Mouse (Mus musculus) C2C12 (cell line): ENCODE results near the gene Sez6l. TPM values are rescaled to one million over a fixed set of nuclear protein-coding genes. Genes with fewer than 3 reads are reported as not detected.

Experiments used
- H3K27me3 ChIP-seq: one replicate; pipeline ENCODE4 v1.6.1; 2011; ENCODE audit not compliant: control insufficient read depth, insufficient read depth, insufficient read length
- H3K36me3 ChIP-seq: one replicate; pipeline ENCODE4 v1.6.1; 2011; ENCODE audit not compliant: control insufficient read depth, insufficient read depth
- H3K4me3 ChIP-seq: one replicate; pipeline ENCODE4 v1.5.1; 2011; ENCODE audit warnings: mild to moderate bottlenecking, control low read depth; ENCODE audit not compliant: poor library complexity, insufficient read depth, severe bottlenecking
- H3K79me2 ChIP-seq: one replicate; pipeline ENCODE4 v1.6.1; 2011; ENCODE audit not compliant: control insufficient read depth, insufficient read depth
- H3K79me3 ChIP-seq: one replicate; pipeline ENCODE4 v1.6.1; 2011; ENCODE audit warnings: low read depth, control low read depth
- H3ac ChIP-seq: one replicate; pipeline ENCODE3; 2011; ENCODE audit warnings: low read depth; ENCODE audit not compliant: control insufficient read depth, insufficient read length
- CEBPB ChIP-seq: IDR thresholded peaks from one replicate; pipeline ENCODE4 v1.6.1; 2011; ENCODE audit warnings: low read depth, mild to moderate bottlenecking, control low read depth, moderate library complexity
- CTCF ChIP-seq: IDR thresholded peaks from one replicate; pipeline ENCODE4 v1.5.1; 2011; ENCODE audit not compliant: control insufficient read depth, insufficient read depth, insufficient read length
- FOSL1 ChIP-seq: IDR thresholded peaks from one replicate; pipeline ENCODE4 v1.8.0; 2011; ENCODE audit warnings: mild to moderate bottlenecking, low read length; ENCODE audit not compliant: poor library complexity, insufficient read depth, severe bottlenecking
- MAX ChIP-seq: IDR thresholded peaks from one replicate; pipeline ENCODE4 v1.6.1; 2011; ENCODE audit warnings: mild to moderate bottlenecking, control low read depth
- MYOD1 ChIP-seq: IDR thresholded peaks from one replicate; pipeline ENCODE4 v1.6.1; 2011; ENCODE audit warnings: low read depth; ENCODE audit not compliant: control insufficient read depth, insufficient read length
- MYOG ChIP-seq: IDR thresholded peaks from one replicate; pipeline ENCODE4 v1.6.1; 2011; ENCODE audit not compliant: control insufficient read depth, insufficient read length; ENCODE audit errors: extremely low read depth
- USF1 ChIP-seq: IDR thresholded peaks from one replicate; pipeline ENCODE4 v1.6.1; 2011; ENCODE audit warnings: low read depth, mild to moderate bottlenecking, control low read depth, moderate library complexity
- polyA plus RNA-seq: library from polyadenylated mRNA; unstranded; fragments of >200 nt; fragmentation: generic; extraction: Trizol; gene quantifications from one replicate; pipeline ENCODE4 v1.2.1, GENCODE M21; 2012; ENCODE audit warnings: missing spikeins

The Sez6l gene
- polyA plus RNA-seq, 1 experiment = not detected

GRCm38 (mm10) chr5:112526936-112527335 is 50.0 kb downstream of the Sez6l start:
- no peaks in the 10 kb centered on the region for H3K79me2 ChIP-seq
- no peak overlapping the region for H3ac ChIP-seq
- TF ChIP-seq CTCF (no peak), MYOD1 (no peak), USF1 (no peak), CEBPB (no peak), MAX (no peak), FOSL1 (no peak), MYOG (no peak)
- no peak overlapping the region for H3K4me3 ChIP-seq
- H3K36me3 ChIP-seq = no peaks in the 10 kb centered on the region
- no peaks in the 10 kb centered on the region for H3K79me3 ChIP-seq
- peaks cover 10% of the 10 kb centered on the region for H3K27me3 ChIP-seq

GRCm38 (mm10) chr5:112526435-112526834 is 50.5 kb downstream of the Sez6l start:
- Histone ChIP-seq H3ac (no peak overlapping the region), H3K79me2 (no peaks in the 10 kb centered on the region), H3K79me3 (no peaks in the 10 kb centered on the region), H3K36me3 (no peaks in the 10 kb centered on the region), H3K4me3 (no peak overlapping the region), H3K27me3 (peaks cover 15% of the 10 kb centered on the region)
- TF ChIP-seq FOSL1 (no peak), USF1 (no peak), MYOD1 (no peak), MYOG (no peak)

- Histone ChIP-seq H3K27me3 (peaks cover 15% of the 10 kb centered on the region), H3K79me2 (no peaks in the 10 kb centered on the region), H3K36me3 (no peaks in the 10 kb centered on the region), H3K79me3 (no peaks in the 10 kb centered on the region), H3ac (no peak overlapping the region), H3K4me3 (no peak overlapping the region)
- TF ChIP-seq FOSL1 (no peak), MYOD1 (no peak), MYOG (no peak), USF1 (no peak), CEBPB (no peak), MAX (no peak), CTCF (no peak)
These were observed 51.0 kb downstream of the Sez6l start for GRCm38 (mm10) chr5:112525980-112526379.

- TF ChIP-seq FOSL1 (no peak), CTCF (no peak), CEBPB (no peak), MAX (no peak), USF1 (no peak), MYOD1 (no peak), MYOG (no peak)
- no peaks in the 10 kb centered on the region for H3K36me3 ChIP-seq
- H3K27me3 ChIP-seq = peaks cover 15% of the 10 kb centered on the region
- no peaks in the 10 kb centered on the region for H3K79me2 ChIP-seq
- H3K4me3 ChIP-seq = no peak overlapping the region
- H3ac ChIP-seq = no peak overlapping the region
- no peaks in the 10 kb centered on the region for H3K79me3 ChIP-seq
These were observed 51.7 kb downstream of the Sez6l start for GRCm38 (mm10) chr5:112525271-112525670.

- Histone ChIP-seq H3K27me3 (peaks cover 10% of the 10 kb centered on the region), H3K36me3 (no peaks in the 10 kb centered on the region), H3K4me3 (no peak overlapping the region)
These were observed 53.2 kb downstream of the Sez6l start for GRCm38 (mm10) chr5:112523796-112524195.

GRCm38 (mm10) chr5:112523331-112523730 is 53.7 kb downstream of the Sez6l start:
- no peak overlapping the region for H3K4me3 ChIP-seq
- peaks cover 10% of the 10 kb centered on the region for H3K27me3 ChIP-seq
- TF ChIP-seq MYOD1 = no peak
- no peak for TF ChIP-seq CTCF
- TF ChIP-seq USF1 = no peak
- TF ChIP-seq CEBPB = no peak
- no peak for TF ChIP-seq MAX
- no peak for TF ChIP-seq FOSL1
- no peak for TF ChIP-seq MYOG

More at GRCm38 (mm10) chr5:112523796-112524195, 53.2 kb downstream of the Sez6l start:
- Histone ChIP-seq H3K79me3 (no peaks in the 10 kb centered on the region), H3K79me2 (no peaks in the 10 kb centered on the region), H3ac (no peak overlapping the region)
- TF ChIP-seq USF1 = no peak
- no peak for TF ChIP-seq MYOG
- no peak for TF ChIP-seq CTCF
- TF ChIP-seq MAX = no peak
- TF ChIP-seq CEBPB = no peak
- no peak for TF ChIP-seq FOSL1
- no peak for TF ChIP-seq MYOD1

More at GRCm38 (mm10) chr5:112523331-112523730, 53.7 kb downstream of the Sez6l start:
- Histone ChIP-seq H3K79me3 (no peaks in the 10 kb centered on the region), H3K79me2 (no peaks in the 10 kb centered on the region), H3ac (no peak overlapping the region), H3K36me3 (no peaks in the 10 kb centered on the region)
